Mouse (Mus musculus): ENCODE measurements around the gene Cacng1. TPM values are rescaled to one million over a fixed set of nuclear protein-coding genes. Genes with fewer than 3 reads are reported as not detected.

The Cacng1 gene
- polyA plus RNA-seq, 1 experiment from 2014 or later = 0.61 TPM

DNA sequence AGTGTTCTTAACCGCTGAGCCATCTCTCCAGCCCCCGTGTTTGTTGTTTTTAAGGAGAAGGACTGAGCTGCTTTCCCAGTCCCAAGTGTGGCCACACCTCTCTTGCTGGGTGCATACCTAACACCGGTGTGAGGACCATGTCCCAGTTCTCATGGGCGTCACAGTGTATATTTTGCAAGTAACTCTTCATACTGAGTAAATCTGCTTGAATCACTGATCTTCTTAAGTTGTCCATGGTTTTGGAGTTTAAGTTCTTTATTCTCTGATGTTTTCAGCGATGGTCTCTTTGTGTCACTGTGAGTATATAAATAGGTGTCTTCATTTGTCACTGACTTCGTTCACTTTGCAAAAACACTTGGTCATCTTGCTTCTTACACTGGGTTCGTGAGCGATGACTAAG is 41.7 kb downstream of the Cacng1 start:
- Histone ChIP-seq H3K27ac (replicated peaks) (no peak overlapping the region), H3K27me3 (no peaks in the 10 kb centered on the region), H3K9me3 (no peaks in the 10 kb centered on the region), H3K4me3 (no peak overlapping the region), H3K9ac (no peak overlapping the region), H3K4me2 (no peak overlapping the region), H3K4me1 (replicated peaks) (peaks cover 21% of the 10 kb centered on the region), H3K36me3 (peaks cover 50% of the 10 kb centered on the region)
- WGBS = 93% methylated on average over 8 of the region's 8 CpGs
- no peak for ATAC-seq (ENCODE audit: low read depth)

- H3K9ac ChIP-seq = no peak overlapping the region
- H3K27ac ChIP-seq (replicated peaks) = no peak overlapping the region
- 84% methylated on average over 5 of the region's 5 CpGs for WGBS
- H3K27me3 ChIP-seq = no peaks in the 10 kb centered on the region
- peaks cover 21% of the 10 kb centered on the region for H3K4me1 ChIP-seq (replicated peaks)
- H3K9me3 ChIP-seq = no peaks in the 10 kb centered on the region
- no peak overlapping the region for H3K4me3 ChIP-seq
- no peak overlapping the region for H3K4me2 ChIP-seq
- peaks cover 55% of the 10 kb centered on the region for H3K36me3 ChIP-seq
- no peak for ATAC-seq (ENCODE audit: low read depth)
Observed at GRCm38 (mm10) chr11:107674006-107674405, 42.3 kb downstream of the Cacng1 start.

GRCm38 (mm10) chr11:107668977-107669376 is 47.3 kb downstream of the Cacng1 start:
- Histone ChIP-seq H3K4me1 (replicated peaks) (no peaks in the 10 kb centered on the region), H3K4me3 (no peak overlapping the region), H3K36me3 (peaks cover 77% of the 10 kb centered on the region), H3K9ac (no peak overlapping the region), H3K27ac (replicated peaks) (no peak overlapping the region), H3K27me3 (no peaks in the 10 kb centered on the region), H3K4me2 (no peak overlapping the region), H3K9me3 (no peaks in the 10 kb centered on the region)
- WGBS = 81% methylated on average over 4 of the region's 4 CpGs
- ATAC-seq (ENCODE audit: low read depth) = no peak

- no peaks in the 10 kb centered on the region for H3K27me3 ChIP-seq
- H3K36me3 ChIP-seq = peaks cover 77% of the 10 kb centered on the region
- WGBS = 91% methylated on average over 6 of the region's 6 CpGs
Observed at GRCm38 (mm10) chr11:107668223-107668622, 48.1 kb downstream of the Cacng1 start.

GRCm38 (mm10) chr11:107667542-107667941 is 48.8 kb downstream of the Cacng1 start:
- Histone ChIP-seq H3K27me3 (no peaks in the 10 kb centered on the region), H3K4me2 (no peak overlapping the region), H3K36me3 (peaks cover 79% of the 10 kb centered on the region), H3K27ac (replicated peaks) (no peak overlapping the region), H3K4me3 (no peak overlapping the region), H3K9ac (no peak overlapping the region), H3K9me3 (no peaks in the 10 kb centered on the region), H3K4me1 (replicated peaks) (no peaks in the 10 kb centered on the region)
- 82% methylated on average over 2 of the region's 2 CpGs for WGBS
- ATAC-seq (ENCODE audit: low read depth) = no peak

More at GRCm38 (mm10) chr11:107668223-107668622, 48.1 kb downstream of the Cacng1 start:
- H3K27ac ChIP-seq (replicated peaks) = no peak overlapping the region
- H3K4me1 ChIP-seq (replicated peaks) = no peaks in the 10 kb centered on the region
- no peak overlapping the region for H3K4me3 ChIP-seq
- H3K4me2 ChIP-seq = no peak overlapping the region
- ATAC-seq (ENCODE audit: low read depth) = no peak
- H3K9me3 ChIP-seq = no peaks in the 10 kb centered on the region
- H3K9ac ChIP-seq = no peak overlapping the region

DNA sequence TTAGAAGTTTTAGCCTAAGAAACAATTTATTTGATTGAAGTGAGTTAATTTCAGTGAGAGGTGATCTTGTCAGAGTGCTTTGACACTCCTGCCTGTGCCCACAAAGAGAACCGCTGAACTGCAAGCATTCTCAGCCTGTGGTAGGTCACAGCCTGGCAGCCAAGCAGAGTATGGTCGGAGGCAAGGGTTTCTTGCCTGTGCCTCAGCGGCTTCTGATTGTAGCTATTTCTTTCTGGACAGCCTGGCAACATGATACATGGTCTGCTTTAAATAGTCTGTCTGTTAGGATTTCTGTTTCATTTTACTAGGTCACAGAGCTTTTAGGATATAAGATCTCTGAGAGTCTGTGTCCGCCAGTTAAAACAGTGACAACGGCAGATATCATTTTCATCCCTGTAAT is 53.7 kb downstream of the Cacng1 start:
- 82% methylated on average over 5 of the region's 5 CpGs for WGBS
- peaks cover 58% of the 10 kb centered on the region for H3K36me3 ChIP-seq

GRCm38 (mm10) chr11:107660452-107660851 is 55.9 kb downstream of the Cacng1 start:
- Histone ChIP-seq H3K27me3 (no peaks in the 10 kb centered on the region), H3K4me3 (no peak overlapping the region), H3K27ac (replicated peaks) (no peak overlapping the region), H3K36me3 (peaks cover 48% of the 10 kb centered on the region), H3K9ac (no peak overlapping the region), H3K4me2 (no peak overlapping the region), H3K4me1 (replicated peaks) (peaks cover 11% of the 10 kb centered on the region), H3K9me3 (no peaks in the 10 kb centered on the region)
- no peak for ATAC-seq (ENCODE audit: low read depth)
- 87% methylated on average over 4 of the region's 4 CpGs for WGBS

More for the DNA sequence above, 53.7 kb downstream of the Cacng1 start:
- no peaks in the 10 kb centered on the region for H3K27me3 ChIP-seq
- H3K27ac ChIP-seq (replicated peaks) = no peak overlapping the region
- H3K4me2 ChIP-seq = no peak overlapping the region
- H3K4me1 ChIP-seq (replicated peaks) = peaks cover 11% of the 10 kb centered on the region
- no peaks in the 10 kb centered on the region for H3K9me3 ChIP-seq
- H3K4me3 ChIP-seq = no peak overlapping the region
- no peak overlapping the region for H3K9ac ChIP-seq
- no peak for ATAC-seq (ENCODE audit: low read depth)

DNA sequence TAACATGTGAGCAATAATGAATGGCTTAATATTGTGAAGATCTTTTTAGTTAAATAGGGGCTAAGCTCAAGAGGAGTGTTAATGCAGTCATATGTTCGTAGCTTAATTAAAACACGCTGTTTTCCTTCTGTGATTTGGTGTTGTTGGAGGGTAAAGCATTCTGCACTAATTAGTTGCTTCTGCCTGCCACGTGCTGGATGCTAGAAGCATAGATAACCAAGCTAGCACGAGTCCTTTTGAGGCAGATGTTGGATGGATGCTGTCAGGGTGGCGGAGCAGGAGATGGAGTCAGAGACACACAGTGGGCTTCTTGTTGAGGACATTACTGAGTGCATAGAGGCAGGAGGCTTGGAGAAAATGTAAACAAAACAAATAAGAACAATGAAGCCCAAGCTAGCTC is 59.2 kb downstream of the Cacng1 start:
- Histone ChIP-seq H3K27me3 (no peaks in the 10 kb centered on the region), H3K36me3 (peaks cover 36% of the 10 kb centered on the region), H3K9me3 (no peaks in the 10 kb centered on the region), H3K4me3 (no peak overlapping the region), H3K9ac (no peak overlapping the region), H3K4me2 (no peak overlapping the region), H3K4me1 (replicated peaks) (peaks cover 10% of the 10 kb centered on the region), H3K27ac (replicated peaks) (no peak overlapping the region)
- WGBS = 71% methylated on average over 5 of the region's 5 CpGs
- no peak for ATAC-seq (ENCODE audit: low read depth)

- Histone ChIP-seq H3K27me3 (no peaks in the 10 kb centered on the region), H3K4me2 (no peak overlapping the region), H3K4me1 (replicated peaks) (peaks cover 15% of the 10 kb centered on the region), H3K9me3 (no peaks in the 10 kb centered on the region), H3K27ac (replicated peaks) (no peak overlapping the region), H3K36me3 (peaks cover 24% of the 10 kb centered on the region), H3K9ac (no peak overlapping the region), H3K4me3 (no peak overlapping the region)
- ATAC-seq (ENCODE audit: low read depth) = no peak
- WGBS = 83% methylated on average over 4 of the region's 4 CpGs
Observed at GRCm38 (mm10) chr11:107655538-107655937, 60.8 kb downstream of the Cacng1 start.

Other genes with a start within 250 kb of the Cacng1 start
- gene Pitpnc1, start 245.8 kb downstream of the Cacng1 start, polyA plus RNA-seq (2015; fragmentation: Nextera tagmentation; extraction: Ambion mirVana) = 39.2 and 40.3 TPM in 2 replicates
- 173 and 181 TPM in 2 replicates for gene Psmd12, start 237.0 kb downstream of the Cacng1 start, polyA plus RNA-seq (2015; fragmentation: Nextera tagmentation; extraction: Ambion mirVana)
- gene Helz, start 168.6 kb downstream of the Cacng1 start, polyA plus RNA-seq (2015; fragmentation: Nextera tagmentation; extraction: Ambion mirVana) = 15.7 and 19.8 TPM in 2 replicates
- 39.1 and 43.2 TPM in 2 replicates for gene Cacng4, start 78.0 kb upstream of the Cacng1 start, polyA plus RNA-seq (2015; fragmentation: Nextera tagmentation; extraction: Ambion mirVana)
- gene Cacng5, start 198.5 kb upstream of the Cacng1 start, polyA plus RNA-seq (2015; fragmentation: Nextera tagmentation; extraction: Ambion mirVana) = 7.3 and 9.5 TPM in 2 replicates